In genomic region chr2:71528714-71529510, GRCm38 (mm10) we compare ENCODE assay signal across 9 mouse cellular contexts. TPM values are rescaled to one million over a fixed set of nuclear protein-coding genes. Genes with fewer than 3 reads are reported as not detected.
A peak's percentile ranks its signal among the peaks of the same experiment; 100 is the strongest.
DNase-seq lines count a peak whose midpoint lies in the region; ATAC-seq and TF ChIP-seq lines count a peak whose summit lies in the region.
"Had no signal": no experiment of that assay in that cellular context is flagged by ENCODE, and none has a peak within 500 bp of the region (broad histone marks: within the 10 kb centered on the region; RNA-seq: fewer than 3 reads in every experiment).

No protein-coding gene starts in this region.

- peak overlapping the region; percentile 79 for H3K4me3 ChIP-seq in ES-Bruce4 (ENCODE audit: low read depth, low read length)
- H3K4me3 ChIP-seq in forebrain, embryonic 13.5 days = peak overlapping the region; percentile 60
- peak overlapping the region; percentile 55 for H3K4me3 ChIP-seq in liver, embryonic 13.5 days (replicated peaks)

- TF ChIP-seq CTCF in ES-Bruce4 (IDR thresholded peaks at IDR 0.05; ENCODE audit: low read depth, low read length) = no peak

- no peak for TF ChIP-seq EP300 in ES-Bruce4 (IDR thresholded peaks at IDR 0.05; ENCODE audit: insufficient read depth, low read depth, low read length)

- H3K27me3 ChIP-seq in ES-Bruce4 (ENCODE audit: control insufficient read depth, insufficient read depth, low read length, poor library complexity, severe bottlenecking) = peaks cover 33% of the 10 kb centered on the region
- peaks cover 95% of the 10 kb centered on the region for H3K27me3 ChIP-seq in forebrain, embryonic 13.5 days
- H3K27me3 ChIP-seq in liver, embryonic 13.5 days = peaks cover 99% of the 10 kb centered on the region

- H3K9ac ChIP-seq in ES-Bruce4 (ENCODE audit: low read depth, poor library complexity, severe bottlenecking) = peak overlapping the region; percentile 42
- peak overlapping the region; percentile 87 for H3K9ac ChIP-seq in forebrain, embryonic 13.5 days
- no peak overlapping the region for H3K9ac ChIP-seq in liver, embryonic 13.5 days

- WGBS in forebrain, embryonic 13.5 days = under 1% methylated on average over 50 of the region's 57 CpGs
- WGBS in liver, embryonic 13.5 days (ENCODE audit: insufficient replicate concordance) = 1% methylated on average over 55 of the region's 57 CpGs

- DNase-seq in heart, adult 11 months = peak; percentile 87
- no peak for DNase-seq in heart, adult 18-20 months
- no peak for DNase-seq in liver, embryonic 13.5 days
- peak; percentile 31 for DNase-seq in testis, postnatal 14 days (ENCODE audit: low spot score)
- DNase-seq in spleen, postnatal 14 days (ENCODE audit: low spot score in 2 of 2) = no peak
- DNase-seq in adrenal gland, postnatal 4 days (ENCODE audit: low spot score in 2 of 2) = no peak

- H3K36me3 ChIP-seq in ES-Bruce4 (ENCODE audit: control insufficient read depth, insufficient read depth, low read length, poor library complexity, severe bottlenecking) = no peaks in the 10 kb centered on the region
- H3K36me3 ChIP-seq in forebrain, embryonic 13.5 days (ENCODE audit: poor library complexity, severe bottlenecking) = no peaks in the 10 kb centered on the region
- H3K36me3 ChIP-seq in liver, embryonic 13.5 days = no peaks in the 10 kb centered on the region

- TF ChIP-seq POLR2A in ES-Bruce4 (IDR thresholded peaks at IDR 0.05; ENCODE audit: insufficient read depth, low read length) = no peak

- H3K9me3 ChIP-seq in ES-Bruce4 (replicated peaks; ENCODE audit: control insufficient read depth, insufficient read depth, low read length, poor library complexity, severe bottlenecking) = no peaks in the 10 kb centered on the region
- H3K9me3 ChIP-seq in forebrain, embryonic 13.5 days (replicated peaks) = no peaks in the 10 kb centered on the region
- no peaks in the 10 kb centered on the region for H3K9me3 ChIP-seq in liver, embryonic 13.5 days (replicated peaks)

- no peak overlapping the region for H3K27ac ChIP-seq in ES-Bruce4 (ENCODE audit: insufficient read depth, low read length)
- H3K27ac ChIP-seq in forebrain, embryonic 13.5 days = peak overlapping the region; percentile 98
- no peak overlapping the region for H3K27ac ChIP-seq in liver, embryonic 13.5 days

- peak; percentile 48 for ATAC-seq in forebrain, embryonic 13.5 days
- ATAC-seq in liver, embryonic 13.5 days (ENCODE audit: low read depth) = peak; percentile 22

- H3K4me2 ChIP-seq in forebrain, embryonic 13.5 days = peak overlapping the region; percentile 77
- peak overlapping the region; percentile 77 for H3K4me2 ChIP-seq in liver, embryonic 13.5 days

- H3K4me1 ChIP-seq in ES-Bruce4 (ENCODE audit: control insufficient read depth, insufficient read depth, low read length) = no peaks in the 10 kb centered on the region
- H3K4me1 ChIP-seq in forebrain, embryonic 13.5 days = peaks cover 38% of the 10 kb centered on the region
- peaks cover 28% of the 10 kb centered on the region for H3K4me1 ChIP-seq in liver, embryonic 13.5 days (replicated peaks)

RNA-seq across cellular contexts. Expression of gene Dlx1, which starts 1.0 kb away (rescaled TPM):
- under 1 TPM; 0.15 to 0.46 TPM for total RNA-seq in heart, adult 18-20 months (2021)
- polyA plus RNA-seq in ES-Bruce4 (2011; ENCODE audit: insufficient read depth, insufficient read length, low read depth, missing spikeins) = not detected in 2 replicates
- 278 and 287 TPM in 2 replicates for polyA plus RNA-seq in forebrain, embryonic 13.5 days (2015; fragmentation: Nextera tagmentation; extraction: Ambion mirVana)
- 0.07 TPM in 1 of 2 replicates, not detected in the other for polyA plus RNA-seq in liver, embryonic 13.5 days (2015; fragmentation: Nextera tagmentation; extraction: Ambion mirVana)
- total RNA-seq in adrenal gland, postnatal 4 days (2021) = 1 to 10 TPM; 2.2 to 2.4 TPM
- polyA plus RNA-seq: gonadal fat pad, adult 2 months had no signal

RNA-seq across cellular contexts. Expression of gene Dlx2, which starts 17.6 kb away (rescaled TPM):
- not detected for total RNA-seq in heart, adult 18-20 months (2021)
- polyA plus RNA-seq in ES-Bruce4 (2011; ENCODE audit: insufficient read depth, insufficient read length, low read depth, missing spikeins) = not detected in 2 replicates
- 71.0 and 83.2 TPM in 2 replicates for polyA plus RNA-seq in forebrain, embryonic 13.5 days (2015; fragmentation: Nextera tagmentation; extraction: Ambion mirVana)
- not detected in 2 replicates for polyA plus RNA-seq in liver, embryonic 13.5 days (2015; fragmentation: Nextera tagmentation; extraction: Ambion mirVana)
- 1 to 10 TPM in 1 of 2 experiments, under 1 TPM in 1; 0.98 to 1.9 TPM for total RNA-seq in adrenal gland, postnatal 4 days (2021)
- polyA plus RNA-seq: gonadal fat pad, adult 2 months had no signal

Comparison
In these comparisons a context has a peak if more than half of its experiments do, and no peak if none do; other contexts are left out.
1. DNase-seq: peak in heart, adult 11 months (single experiment) and testis, postnatal 14 days (single experiment); none in heart, adult 18-20 months (0 of 2), liver, embryonic 13.5 days (single experiment), spleen, postnatal 14 days (0 of 2) and adrenal gland, postnatal 4 days (0 of 2).
2. RNA of gene Dlx1, which starts 1.0 kb away (polyA plus RNA-seq): 278 to 287 TPM in forebrain, embryonic 13.5 days; 0.07 TPM in liver, embryonic 13.5 days and not detected in ES-Bruce4; every median in the first group is over 100 times any median in the second.
3. RNA of gene Dlx2, which starts 17.6 kb away (polyA plus RNA-seq): 71.0 to 83.2 TPM in forebrain, embryonic 13.5 days; not detected in liver, embryonic 13.5 days and not detected in ES-Bruce4; every median in the first group is over 10 times any median in the second.
4. Peak in every context shown above with its lines, with median percentiles within 50 percentile points of each other: H3K4me3 ChIP-seq.